Mouse (Mus musculus) liver, postnatal 0 days (tissue): Measurements from ENCODE around the gene Apold1. TPM values are rescaled to one million over a fixed set of nuclear protein-coding genes. Genes with fewer than 3 reads are reported as not detected.
A peak's percentile ranks its signal among the peaks of the same experiment; 100 is the strongest.

Experiments
- ATAC-seq: fragments of 200-750 bp; cut with Nextera tagmentation; 2 replicates; pipeline ENCODE4 v1.8.0; 2017; ENCODE audit warnings: mild to moderate bottlenecking, moderate library complexity
- DNase-seq: peaks from one replicate; pipeline ENCODE4 v3.0.0-alpha.2; 2016
- H3K27ac ChIP-seq: fragments of 300-500 bp; sonication (generic); 2 replicates; pipeline ENCODE4 v1.5.1; 2014; ENCODE audit warnings: antibody characterized with exemption, moderate library complexity, mild to moderate bottlenecking, low read depth
- H3K27me3 ChIP-seq: fragments of 300-500 bp; sonication (generic); 2 replicates; pipeline ENCODE4 v1.6.1; 2014; ENCODE audit warnings: low read length, control low read depth, mixed read lengths; ENCODE audit not compliant: insufficient read depth
- H3K36me3 ChIP-seq: fragments of 300-500 bp; sonication (generic); replicated peaks from 2 replicates; pipeline ENCODE4 v1.6.1; 2014; ENCODE audit warnings: mild to moderate bottlenecking, control low read depth, low read length, moderate library complexity, mixed read lengths; ENCODE audit not compliant: insufficient read depth
- H3K4me1 ChIP-seq: fragments of 300-500 bp; sonication (generic); 2 replicates; pipeline ENCODE4 v1.6.1; 2014; ENCODE audit warnings: antibody characterized with exemption, mild to moderate bottlenecking, control low read depth; ENCODE audit not compliant: insufficient read depth
- H3K4me2 ChIP-seq: fragments of 300-500 bp; sonication (generic); 2 replicates; pipeline ENCODE4 v1.6.1; 2014; ENCODE audit warnings: low read depth, mild to moderate bottlenecking, low read length, moderate library complexity, mixed read lengths
- H3K4me3 ChIP-seq: fragments of 300-500 bp; sonication (generic); 2 replicates; pipeline ENCODE4 v1.5.1; 2014; ENCODE audit warnings: low read depth, low read length
- H3K9ac ChIP-seq: fragments of 300-500 bp; sonication (generic); replicated peaks from 2 replicates; pipeline ENCODE4 v1.6.1; 2014; ENCODE audit warnings: mild to moderate bottlenecking, moderate library complexity
- H3K9me3 ChIP-seq: fragments of 300-500 bp; sonication (generic); 2 replicates; pipeline ENCODE4 v1.6.1; 2016; ENCODE audit warnings: mild to moderate bottlenecking, control low read depth, low read length, mixed read lengths
- CTCF ChIP-seq: sonication (generic); IDR thresholded peaks from 2 replicates; pipeline ENCODE4 v1.5.1; 2016; ENCODE audit warnings: antibody characterized with exemption, low read depth
- EP300 ChIP-seq: IDR thresholded peaks from 2 replicates; pipeline ENCODE4 v1.6.1; 2016; ENCODE audit warnings: antibody characterized with exemption, low read depth, mild to moderate bottlenecking
- WGBS: fragments of 180-500 bp; shearing (Covaris S2); extraction: QIAGEN DNeasy Blood & Tissue Kit; methylation state at CpG from one replicate; pipeline ENCODE4 v1.1.7; 2014; ENCODE audit not compliant: insufficient replicate concordance; 5-methylcytosine and 5-hydroxymethylcytosine counted together
- polyA plus RNA-seq: library from polyadenylated mRNA; unstranded; fragments of >200 nt; fragmentation: Nextera tagmentation; extraction: Ambion mirVana; gene quantifications from 2 replicates; pipeline ENCODE4 v1.2.1, GENCODE M21; 2015

The Apold1 gene
- polyA plus RNA-seq, 1 experiment from 2014 or later = 2.5 TPM

DNA sequence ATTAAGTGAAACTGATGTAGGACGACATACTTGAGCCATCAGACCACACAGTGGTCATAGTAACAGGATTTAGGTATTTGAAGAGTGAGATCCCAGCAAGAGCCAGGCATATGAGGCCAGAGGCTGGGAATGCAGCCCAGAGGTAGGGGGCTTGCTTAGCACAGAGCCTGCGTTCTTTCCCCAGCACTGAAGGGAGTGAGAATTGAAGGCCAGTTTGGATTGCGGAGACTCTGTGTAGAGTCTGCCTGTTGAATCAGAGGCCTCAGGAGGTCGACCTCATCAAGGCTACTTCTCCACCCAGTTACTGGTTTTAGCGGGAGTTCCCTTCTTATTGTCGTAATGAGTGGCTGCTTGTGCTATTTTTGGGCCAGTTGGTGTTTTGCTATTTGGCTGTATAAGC, 35.5 kb upstream of the Apold1 start:
- no peaks in the 10 kb centered on the region for H3K27me3 ChIP-seq
- TF ChIP-seq EP300 = no peak
- no peak for TF ChIP-seq CTCF
- no peak overlapping the region for H3K27ac ChIP-seq
- ATAC-seq (no peak), DNase-seq (no peak)
- WGBS = 69% methylated on average over 6 of the region's 6 CpGs
- peaks cover 42% of the 10 kb centered on the region for H3K36me3 ChIP-seq
- H3K4me2 ChIP-seq = no peak overlapping the region
- no peaks in the 10 kb centered on the region for H3K9me3 ChIP-seq
- no peak overlapping the region for H3K4me3 ChIP-seq
- no peaks in the 10 kb centered on the region for H3K4me1 ChIP-seq
- H3K9ac ChIP-seq = no peak overlapping the region

- DNase-seq (no peak), ATAC-seq (no peak)
- no peak overlapping the region for H3K4me3 ChIP-seq
- H3K27me3 ChIP-seq = no peaks in the 10 kb centered on the region
- no peaks in the 10 kb centered on the region for H3K4me1 ChIP-seq
- no peak overlapping the region for H3K9ac ChIP-seq
- H3K27ac ChIP-seq = no peak overlapping the region
- peaks cover 43% of the 10 kb centered on the region for H3K36me3 ChIP-seq
- TF ChIP-seq CTCF = no peak
- no peak for TF ChIP-seq EP300
- 71% methylated on average over 9 of the region's 9 CpGs for WGBS
- H3K9me3 ChIP-seq = no peaks in the 10 kb centered on the region
- peak overlapping the region; percentile 20; the same call in 1 of the 2 replicates for H3K4me2 ChIP-seq
These were observed 34.7 kb upstream of the Apold1 start for GRCm38 (mm10) chr6:134946858-134947257.

DNA sequence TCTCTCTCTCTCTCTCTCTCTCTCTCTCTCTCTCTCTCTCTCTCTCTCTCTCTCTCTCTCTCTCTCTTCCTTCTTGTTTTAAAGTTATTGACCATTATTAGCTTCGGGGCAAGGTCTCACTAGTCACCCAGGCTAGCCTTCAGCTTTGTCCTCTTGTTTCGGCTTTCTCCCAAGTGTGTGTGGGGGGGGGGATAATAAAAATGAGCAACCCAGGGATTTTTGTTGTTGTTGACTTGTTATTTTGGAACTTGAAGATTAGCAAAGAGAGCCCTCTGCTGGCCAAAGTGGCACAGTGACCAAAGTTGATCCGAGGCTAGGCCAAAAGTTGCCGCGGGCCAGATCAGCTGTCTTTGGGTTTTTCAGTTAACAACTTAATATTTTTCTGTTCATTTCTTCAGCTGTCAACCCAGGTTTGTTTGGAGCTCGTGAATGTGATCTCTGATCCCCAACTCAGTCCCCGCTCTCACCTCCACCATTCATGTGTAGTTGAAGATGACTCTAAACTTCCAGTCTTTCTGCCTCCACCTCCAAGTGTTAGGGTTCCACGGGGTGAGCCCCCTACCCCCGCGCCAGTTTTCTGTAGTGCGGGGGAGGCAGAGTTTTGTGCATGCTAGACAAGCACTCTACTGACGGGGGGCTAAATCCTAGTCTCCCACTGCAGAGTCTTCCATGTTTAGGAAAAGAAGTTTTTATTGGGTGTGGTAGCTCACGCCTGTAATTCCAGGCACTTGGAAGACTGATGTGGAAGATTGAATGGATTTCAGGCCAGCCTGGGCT, 34.0 kb upstream of the Apold1 start:
- H3K4me3 ChIP-seq = no peak overlapping the region
- H3K36me3 ChIP-seq = peaks cover 37% of the 10 kb centered on the region
- H3K4me1 ChIP-seq = no peaks in the 10 kb centered on the region
- no peak overlapping the region for H3K27ac ChIP-seq
- TF ChIP-seq EP300 (peak; percentile 31; the same call in 1 of the 2 replicates), CTCF (peak; percentile 82)
- no peak overlapping the region for H3K9ac ChIP-seq
- ATAC-seq (peak; percentile 68), DNase-seq (peak; percentile 79)
- no peaks in the 10 kb centered on the region for H3K27me3 ChIP-seq
- WGBS = 50% methylated on average over 13 of the region's 13 CpGs
- H3K4me2 ChIP-seq = peak overlapping the region; percentile 20; the same call in 1 of the 2 replicates
- no peaks in the 10 kb centered on the region for H3K9me3 ChIP-seq

DNA sequence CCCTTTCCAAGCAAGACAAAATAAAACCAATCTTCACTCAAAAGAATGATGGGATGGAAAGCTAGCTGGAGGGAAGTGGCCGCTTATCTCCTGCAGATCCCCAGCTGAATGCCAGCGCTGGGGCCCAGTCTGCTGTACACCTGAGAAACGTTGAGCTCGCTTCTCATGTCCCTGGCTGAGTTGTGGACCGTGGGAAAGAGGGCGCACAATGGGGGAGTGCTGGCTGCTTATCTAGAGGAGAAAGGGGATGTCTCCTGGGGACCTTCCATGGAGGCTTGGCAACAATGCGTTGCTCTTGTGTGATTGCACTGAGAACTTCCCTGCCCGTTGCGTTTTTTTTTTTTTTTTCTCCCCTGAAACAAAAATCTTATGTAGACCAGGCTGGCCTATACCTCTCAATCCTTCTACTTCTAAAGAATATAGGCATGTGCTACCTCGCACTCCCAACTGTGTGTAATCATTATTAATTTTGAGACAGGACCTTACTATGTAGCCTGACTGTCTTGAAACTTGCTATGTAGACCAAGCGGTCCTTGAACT, 32.9 kb upstream of the Apold1 start:
- no peak overlapping the region for H3K27ac ChIP-seq
- no peak overlapping the region for H3K9ac ChIP-seq
- H3K9me3 ChIP-seq = no peaks in the 10 kb centered on the region
- H3K4me3 ChIP-seq = no peak overlapping the region
- no peak for TF ChIP-seq EP300
- no peak for TF ChIP-seq CTCF
- no peaks in the 10 kb centered on the region for H3K4me1 ChIP-seq
- H3K36me3 ChIP-seq = peaks cover 38% of the 10 kb centered on the region
- H3K4me2 ChIP-seq = no peak overlapping the region
- no peak for DNase-seq
- ATAC-seq = no peak
- H3K27me3 ChIP-seq = no peaks in the 10 kb centered on the region
- 60% methylated on average over 11 of the region's 11 CpGs for WGBS

DNA sequence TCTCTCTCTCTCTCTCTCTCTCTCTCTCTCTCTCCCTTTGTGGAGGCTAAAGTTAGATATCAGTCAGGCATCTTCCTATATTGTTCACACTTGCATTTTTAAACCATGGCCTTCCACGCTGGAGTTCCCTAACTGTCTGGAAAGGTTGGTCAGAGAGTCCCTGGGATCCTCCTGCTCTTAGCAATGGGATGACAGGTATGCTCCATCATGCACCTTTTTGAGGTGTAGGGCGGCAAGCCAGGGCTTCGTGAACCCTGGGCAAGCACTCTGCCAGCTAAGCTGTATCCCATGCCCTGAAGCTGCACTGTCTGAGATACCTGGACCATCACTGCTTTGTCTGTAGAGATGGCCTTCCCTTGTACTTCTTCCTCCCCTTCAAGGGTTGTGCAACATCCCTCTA, 32.3 kb upstream of the Apold1 start:
- Histone ChIP-seq H3K36me3 (peaks cover 37% of the 10 kb centered on the region), H3K27ac (no peak overlapping the region), H3K27me3 (no peaks in the 10 kb centered on the region), H3K9ac (no peak overlapping the region), H3K4me2 (no peak overlapping the region), H3K4me1 (no peaks in the 10 kb centered on the region), H3K4me3 (no peak overlapping the region), H3K9me3 (no peaks in the 10 kb centered on the region)
- WGBS = 91% methylated on average over 3 of the region's 3 CpGs
- ATAC-seq = no peak
- TF ChIP-seq CTCF (no peak), EP300 (no peak)
- DNase-seq = no peak

GRCm38 (mm10) chr6:134951364-134951763, 30.2 kb upstream of the Apold1 start:
- ATAC-seq = peak; percentile 51
- Histone ChIP-seq H3K4me3 (no peak overlapping the region), H3K36me3 (peaks cover 34% of the 10 kb centered on the region), H3K9me3 (no peaks in the 10 kb centered on the region), H3K9ac (no peak overlapping the region), H3K4me2 (no peak overlapping the region), H3K27ac (no peak overlapping the region), H3K27me3 (no peaks in the 10 kb centered on the region), H3K4me1 (no peaks in the 10 kb centered on the region)
- WGBS = 52% methylated on average over 5 of the region's 5 CpGs
- no peak for TF ChIP-seq CTCF
- peak; percentile 74; the same call in 1 of the 2 replicates for TF ChIP-seq EP300
- no peak for DNase-seq
